Mouse (Mus musculus) adrenal gland, postnatal 10 days (tissue): Measurements from ENCODE around the gene S100a10. TPM values are rescaled to one million over a fixed set of nuclear protein-coding genes. Genes with fewer than 3 reads are reported as not detected.
A peak's percentile ranks its signal among the peaks of the same experiment; 100 is the strongest.

Experiments
- DNase-seq: peaks from one replicate; pipeline ENCODE4 v3.0.0; 2021; ENCODE audit warnings: mixed read lengths
- total RNA-seq, 2 experiments: library from RNA; stranded (reverse); gene quantifications; 2 replicates each; pipeline ENCODE4 v1.2.3; 2021

The S100a10 gene
- total RNA-seq, 2 experiments from 2014 or later, result 204 to 207 TPM

- DNase-seq, result no peak
These were observed 26.1 kb downstream of the S100a10 start for GRCm38 (mm10) chr3:93580946-93581345.

GRCm38 (mm10) chr3:93581687-93582086 is 26.8 kb downstream of the S100a10 start:
- no peak for DNase-seq

- DNase-seq, result no peak
These were observed 28.2 kb downstream of the S100a10 start for GRCm38 (mm10) chr3:93583056-93583455.

- DNase-seq, result no peak
These were observed 34.7 kb downstream of the S100a10 start for GRCm38 (mm10) chr3:93589629-93590028.

- DNase-seq, result no peak
These were observed 35.4 kb downstream of the S100a10 start for GRCm38 (mm10) chr3:93590256-93590655.

GRCm38 (mm10) chr3:93592100-93592499 is 37.2 kb downstream of the S100a10 start:
- DNase-seq, result no peak

- no peak for DNase-seq
These were observed 38.1 kb downstream of the S100a10 start for GRCm38 (mm10) chr3:93592976-93593375.

GRCm38 (mm10) chr3:93593512-93593911 is 38.6 kb downstream of the S100a10 start:
- peak; percentile 72 for DNase-seq

GRCm38 (mm10) chr3:93596632-93597031 is 41.8 kb downstream of the S100a10 start:
- DNase-seq, result no peak

- peak; percentile 71 for DNase-seq
These were observed 42.5 kb downstream of the S100a10 start for GRCm38 (mm10) chr3:93597221-93597913.

- no peak for DNase-seq
These were observed 43.1 kb downstream of the S100a10 start for GRCm38 (mm10) chr3:93597970-93598369.

- DNase-seq, result no peak
These were observed 45.3 kb downstream of the S100a10 start for GRCm38 (mm10) chr3:93600206-93600605.

GRCm38 (mm10) chr3:93601903-93602302 is 47.0 kb downstream of the S100a10 start:
- DNase-seq, result peak; percentile 26

GRCm38 (mm10) chr3:93608970-93609369 is 54.1 kb downstream of the S100a10 start:
- DNase-seq, result peak; percentile 29

Other genes starting within 250 kb of the S100a10 start
- gene Hrnr, start 235.3 kb upstream of the S100a10 start, total RNA-seq, result not detected
- gene Rptn, start 161.4 kb upstream of the S100a10 start, total RNA-seq, result not detected
- gene Tchh, start 112.8 kb upstream of the S100a10 start, total RNA-seq, result under 1 TPM; 0.24 TPM
- gene Tchhl1, start 86.3 kb upstream of the S100a10 start, total RNA-seq, result not detected
- 100 to 1,000 TPM; 210 to 249 TPM for gene S100a11, start 34.6 kb upstream of the S100a10 start, total RNA-seq
- gene Tdpoz2, start 97.6 kb downstream of the S100a10 start, total RNA-seq, result 1 to 10 TPM; 1.3 to 2.1 TPM
- gene Tdpoz1, start 121.2 kb downstream of the S100a10 start, total RNA-seq, result not detected
- not detected for gene Gm37596, start 138.0 kb downstream of the S100a10 start, total RNA-seq
- not detected for gene Gm5773, start 217.9 kb downstream of the S100a10 start, total RNA-seq
- gene Tdpoz4, start 241.3 kb downstream of the S100a10 start, total RNA-seq, result not detected